Mouse (Mus musculus): ENCODE data around the gene Olfr1371. TPM values are rescaled to one million over a fixed set of nuclear protein-coding genes. Genes with fewer than 3 reads are reported as not detected.
"Not testable (repeated sequence)": the region's sequence is repeated elsewhere in the genome, so short reads cannot be mapped to it uniquely, and the experiment has no call there.

The Olfr1371 gene
- polyA plus RNA-seq, 1 experiment from 2014 or later, result not detected

GRCm38 (mm10) chr11:52220282-52220681 is 6.5 kb upstream of the Olfr1371 start:
- Histone ChIP-seq H3K9me3 (ENCODE audit: low read length) (no peaks in the 10 kb centered on the region), H3K4me2 (replicated peaks; ENCODE audit: low read depth, low read length) (no peak overlapping the region), H3K36me3 (ENCODE audit: insufficient read depth, low read length) (no peaks in the 10 kb centered on the region), H3K27me3 (replicated peaks; ENCODE audit: insufficient read depth, low read length) (no peaks in the 10 kb centered on the region), H3K9ac (replicated peaks; ENCODE audit: low read depth) (no peak overlapping the region), H3K4me1 (ENCODE audit: insufficient read depth, low read depth, low read length) (no peaks in the 10 kb centered on the region), H3K4me3 (ENCODE audit: low read depth, low read length) (no peak overlapping the region), H3K27ac (ENCODE audit: low read length) (no peak overlapping the region)
- TF ChIP-seq EP300 (IDR thresholded peaks at IDR 0.05) (no peak), CTCF (IDR thresholded peaks at IDR 0.05) (peak; percentile 89)
- 7% methylated on average over 4 of the region's 4 CpGs for WGBS
- peak; percentile 44 for ATAC-seq
- DNase-seq (ENCODE audit: low spot score), result peak; percentile 80

- H3K9ac ChIP-seq (replicated peaks; ENCODE audit: low read depth); H3K4me2 ChIP-seq (replicated peaks; ENCODE audit: low read depth, low read length); H3K4me3 ChIP-seq (ENCODE audit: low read depth, low read length); H3K27ac ChIP-seq (ENCODE audit: low read length); H3K9me3 ChIP-seq (ENCODE audit: low read length); H3K36me3 ChIP-seq (ENCODE audit: insufficient read depth, low read length); ATAC-seq; H3K27me3 ChIP-seq (replicated peaks; ENCODE audit: insufficient read depth, low read length); DNase-seq (ENCODE audit: low spot score); H3K4me1 ChIP-seq (ENCODE audit: insufficient read depth, low read depth, low read length): not testable (repeated sequence)
- 86% methylated on average over 8 of the region's 8 CpGs for WGBS
These were observed 17.2 kb downstream of the Olfr1371 start for GRCm38 (mm10) chr11:52196496-52197023.

GRCm38 (mm10) chr11:52180651-52181050 is 33.1 kb downstream of the Olfr1371 start:
- H3K4me3 ChIP-seq (ENCODE audit: low read depth, low read length); H3K4me2 ChIP-seq (replicated peaks; ENCODE audit: low read depth, low read length); H3K9ac ChIP-seq (replicated peaks; ENCODE audit: low read depth); H3K27ac ChIP-seq (ENCODE audit: low read length); H3K36me3 ChIP-seq (ENCODE audit: insufficient read depth, low read length); H3K9me3 ChIP-seq (ENCODE audit: low read length); H3K27me3 ChIP-seq (replicated peaks; ENCODE audit: insufficient read depth, low read length); ATAC-seq; H3K4me1 ChIP-seq (ENCODE audit: insufficient read depth, low read depth, low read length); DNase-seq (ENCODE audit: low spot score): not testable (repeated sequence)
- 82% methylated on average over 4 of the region's 4 CpGs for WGBS

- no CpG with 5 or more reads among the region's 3 CpGs for WGBS
- ATAC-seq; H3K9ac ChIP-seq (replicated peaks; ENCODE audit: low read depth); H3K36me3 ChIP-seq (ENCODE audit: insufficient read depth, low read length); H3K27ac ChIP-seq (ENCODE audit: low read length); H3K4me2 ChIP-seq (replicated peaks; ENCODE audit: low read depth, low read length); DNase-seq (ENCODE audit: low spot score); H3K9me3 ChIP-seq (ENCODE audit: low read length); H3K4me3 ChIP-seq (ENCODE audit: low read depth, low read length); H3K4me1 ChIP-seq (ENCODE audit: insufficient read depth, low read depth, low read length); H3K27me3 ChIP-seq (replicated peaks; ENCODE audit: insufficient read depth, low read length): not testable (repeated sequence)
- peak; percentile 44 for TF ChIP-seq CTCF (IDR thresholded peaks at IDR 0.05)
These were observed 33.9 kb downstream of the Olfr1371 start for GRCm38 (mm10) chr11:52179897-52180296.

GRCm38 (mm10) chr11:52168461-52168860 is 45.3 kb downstream of the Olfr1371 start:
- H3K27me3 ChIP-seq (replicated peaks; ENCODE audit: insufficient read depth, low read length), result no peaks in the 10 kb centered on the region
- ATAC-seq (peak; percentile 59), DNase-seq (ENCODE audit: low spot score) (peak; percentile 80)
- H3K36me3 ChIP-seq (ENCODE audit: insufficient read depth, low read length), result no peaks in the 10 kb centered on the region
- H3K4me3 ChIP-seq (ENCODE audit: low read depth, low read length), result peak overlapping the region; percentile 52
- no peaks in the 10 kb centered on the region for H3K9me3 ChIP-seq (ENCODE audit: low read length)
- H3K4me1 ChIP-seq (ENCODE audit: insufficient read depth, low read depth, low read length), result no peaks in the 10 kb centered on the region
- TF ChIP-seq EP300 (IDR thresholded peaks at IDR 0.05), result no peak
- 5% methylated on average over 12 of the region's 12 CpGs for WGBS
- H3K4me2 ChIP-seq (replicated peaks; ENCODE audit: low read depth, low read length), result peak overlapping the region; percentile 76
- H3K9ac ChIP-seq (replicated peaks; ENCODE audit: low read depth), result peak overlapping the region; percentile 19; the same call in 1 of the 2 replicates
- no peak overlapping the region for H3K27ac ChIP-seq (ENCODE audit: low read length)

- H3K4me1 ChIP-seq (ENCODE audit: insufficient read depth, low read depth, low read length); H3K27me3 ChIP-seq (replicated peaks; ENCODE audit: insufficient read depth, low read length); H3K36me3 ChIP-seq (ENCODE audit: insufficient read depth, low read length); H3K9me3 ChIP-seq (ENCODE audit: low read length); H3K27ac ChIP-seq (ENCODE audit: low read length): not testable (repeated sequence)
- Histone ChIP-seq H3K4me2 (replicated peaks; ENCODE audit: low read depth, low read length) (peak overlapping the region; percentile 76), H3K9ac (replicated peaks; ENCODE audit: low read depth) (peak overlapping the region; percentile 19; the same call in 1 of the 2 replicates), H3K4me3 (ENCODE audit: low read depth, low read length) (peak overlapping the region; percentile 52)
- WGBS, result under 1% methylated on average over 29 of the region's 42 CpGs
- peak; percentile 45 for DNase-seq (ENCODE audit: low spot score)
- peak; percentile 94 for ATAC-seq
These were observed 45.9 kb downstream of the Olfr1371 start for GRCm38 (mm10) chr11:52167901-52168302.

GRCm38 (mm10) chr11:52167126-52167525 is 46.7 kb downstream of the Olfr1371 start:
- TF ChIP-seq EP300 (IDR thresholded peaks at IDR 0.05), result no peak
- peak; percentile 27; the same call in 1 of the 2 replicates for TF ChIP-seq CTCF (IDR thresholded peaks at IDR 0.05)
- WGBS, result 2% methylated on average over 21 of the region's 21 CpGs
- Histone ChIP-seq H3K4me1 (ENCODE audit: insufficient read depth, low read depth, low read length) (no peaks in the 10 kb centered on the region), H3K9ac (replicated peaks; ENCODE audit: low read depth) (no peak overlapping the region), H3K4me2 (replicated peaks; ENCODE audit: low read depth, low read length) (peak overlapping the region; percentile 76), H3K27me3 (replicated peaks; ENCODE audit: insufficient read depth, low read length) (no peaks in the 10 kb centered on the region), H3K36me3 (ENCODE audit: insufficient read depth, low read length) (no peaks in the 10 kb centered on the region), H3K27ac (ENCODE audit: low read length) (no peak overlapping the region), H3K9me3 (ENCODE audit: low read length) (no peaks in the 10 kb centered on the region), H3K4me3 (ENCODE audit: low read depth, low read length) (peak overlapping the region; percentile 52; the same call in 1 of the 2 replicates)
- no peak for DNase-seq (ENCODE audit: low spot score)
- no peak for ATAC-seq
